Mouse (Mus musculus) fat pad, adult 2 months (tissue): ENCODE results near the gene Nab2.
"Not testable (repeated sequence)": the region's sequence is repeated elsewhere in the genome, so short reads cannot be mapped to it uniquely, and the experiment has no call there.

Experiments
- DNase-seq: peaks from one replicate; pipeline ENCODE4 v3.0.0-alpha.2; 2011; ENCODE audit warnings: low read depth, low spot score; ENCODE audit errors: extremely low read depth

Nab2 gene

GRCm38 (mm10) chr10:127674046-127674655 is 5.8 kb upstream of the Nab2 start:
- DNase-seq, result no peak

DNA sequence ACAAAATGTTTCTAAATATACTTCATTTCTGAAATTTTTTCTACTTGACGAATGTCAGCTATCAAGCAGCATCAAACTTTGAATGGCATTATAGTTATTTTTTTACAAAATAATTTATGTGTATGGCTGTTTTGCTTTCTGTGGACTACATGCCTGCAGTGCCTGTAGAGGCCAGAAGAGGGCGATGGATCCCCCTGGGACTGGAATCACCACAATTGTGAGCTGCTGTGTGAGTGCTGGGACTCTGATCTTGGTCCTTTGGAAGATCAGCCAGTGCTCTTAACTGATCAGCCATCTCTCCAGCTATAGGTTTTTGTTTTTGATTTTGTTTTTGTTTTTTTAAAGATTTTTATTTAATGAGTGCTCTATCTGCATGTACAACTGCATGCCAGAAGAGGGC is 2.9 kb upstream of the Nab2 start:
- DNase-seq, result no peak

DNA sequence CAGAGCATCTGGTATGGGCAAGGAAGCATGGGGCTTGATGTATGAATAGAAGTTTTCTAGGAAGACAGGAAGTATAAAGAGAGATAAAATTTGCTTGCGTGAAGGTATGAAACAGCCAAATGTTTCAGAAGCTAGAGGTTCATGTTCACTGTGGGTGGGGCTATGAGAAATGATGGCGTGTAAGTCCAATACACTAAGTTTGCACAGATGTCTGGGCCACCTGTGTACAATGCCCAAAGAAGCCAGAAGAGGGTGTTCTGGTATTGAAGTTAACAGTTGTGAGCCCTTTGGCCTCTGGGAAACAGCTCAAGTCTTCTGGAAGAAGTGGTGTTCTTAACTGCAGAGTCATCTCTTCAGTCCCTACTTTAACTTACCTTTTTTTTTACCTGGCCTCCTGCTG is 1.8 kb upstream of the Nab2 start:
- DNase-seq, result no peak

- DNase-seq, result no peak
Measured at GRCm38 (mm10) chr10:127669170-127669569, 802 bp upstream of the Nab2 start.

- DNase-seq, result no peak
Measured at GRCm38 (mm10) chr10:127667269-127668092, 887 bp downstream of the Nab2 start.

DNA sequence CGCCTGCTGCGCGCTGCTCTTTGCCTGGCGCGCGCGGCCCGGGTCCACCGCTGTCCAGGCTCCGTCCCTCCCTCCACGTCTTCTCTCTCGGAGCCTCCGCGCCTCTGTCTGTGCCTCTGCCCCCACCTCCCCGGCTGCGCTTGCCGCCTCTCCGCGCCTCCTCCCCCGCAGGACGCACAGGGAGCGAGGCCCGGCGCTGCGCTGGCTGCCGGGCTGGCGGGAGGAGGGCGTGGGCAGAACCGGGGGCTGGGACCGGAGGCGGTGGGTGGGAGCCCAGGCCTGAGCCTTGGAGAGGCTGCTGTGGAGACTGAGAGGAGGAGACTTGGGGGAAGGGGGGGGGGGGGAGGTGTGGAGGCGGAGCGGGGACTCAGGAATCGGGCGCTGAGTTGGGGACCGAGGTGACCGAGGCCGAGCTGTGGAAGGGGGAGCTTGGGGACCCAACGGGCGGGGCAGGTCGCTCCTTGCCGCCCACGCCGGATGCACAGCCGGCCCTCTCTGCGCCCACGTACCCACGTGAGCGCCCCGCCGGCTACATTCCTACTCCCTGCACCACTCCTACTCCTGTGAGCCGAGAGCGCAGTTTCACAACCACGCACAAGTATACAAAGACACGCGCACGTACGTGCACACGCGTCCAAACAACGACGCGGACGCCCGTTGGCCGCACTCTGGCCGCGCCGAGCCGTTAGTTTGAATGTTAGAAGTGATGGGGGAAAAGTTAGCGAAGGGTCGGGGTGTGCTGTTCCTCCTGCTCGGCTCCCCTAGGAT is 1.7 kb downstream of the Nab2 start, which contains the start of gene Nemp1:
TSS of gene Nemp1 (plus strand) at position 401 of the 768 bp plus-strand sequence.
- DNase-seq, result no peak

- no peak for DNase-seq
Measured at GRCm38 (mm10) chr10:127665366-127666181, 2.8 kb downstream of the Nab2 start.

DNA sequence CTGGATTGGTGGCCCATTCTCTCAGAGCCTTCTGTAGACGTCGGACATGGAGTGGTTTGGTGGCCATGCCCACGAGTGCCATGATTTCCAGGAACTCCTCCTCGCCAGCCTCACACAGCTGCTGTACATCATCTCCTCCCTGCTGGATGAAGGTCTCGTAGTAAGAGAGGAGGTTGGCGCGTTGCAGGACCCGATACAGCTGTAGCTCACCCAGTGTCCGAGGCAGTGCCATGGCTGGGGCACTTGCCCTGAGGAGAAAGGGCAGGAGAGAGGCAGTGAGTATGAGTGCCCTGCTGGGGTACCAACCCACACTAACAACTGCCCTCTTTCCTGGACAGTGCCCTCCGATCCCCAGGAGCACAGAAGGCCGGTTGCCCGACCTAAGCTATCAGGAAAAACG is 3.5 kb downstream of the Nab2 start:
- no peak for DNase-seq

GRCm38 (mm10) chr10:127664166-127664565 is 4.2 kb downstream of the Nab2 start:
- DNase-seq, result no peak

- DNase-seq, result no peak
Measured at GRCm38 (mm10) chr10:127663590-127663989, 4.8 kb downstream of the Nab2 start.

- no peak for DNase-seq
Measured at GRCm38 (mm10) chr10:127662666-127663253, 5.6 kb downstream of the Nab2 start.

DNA sequence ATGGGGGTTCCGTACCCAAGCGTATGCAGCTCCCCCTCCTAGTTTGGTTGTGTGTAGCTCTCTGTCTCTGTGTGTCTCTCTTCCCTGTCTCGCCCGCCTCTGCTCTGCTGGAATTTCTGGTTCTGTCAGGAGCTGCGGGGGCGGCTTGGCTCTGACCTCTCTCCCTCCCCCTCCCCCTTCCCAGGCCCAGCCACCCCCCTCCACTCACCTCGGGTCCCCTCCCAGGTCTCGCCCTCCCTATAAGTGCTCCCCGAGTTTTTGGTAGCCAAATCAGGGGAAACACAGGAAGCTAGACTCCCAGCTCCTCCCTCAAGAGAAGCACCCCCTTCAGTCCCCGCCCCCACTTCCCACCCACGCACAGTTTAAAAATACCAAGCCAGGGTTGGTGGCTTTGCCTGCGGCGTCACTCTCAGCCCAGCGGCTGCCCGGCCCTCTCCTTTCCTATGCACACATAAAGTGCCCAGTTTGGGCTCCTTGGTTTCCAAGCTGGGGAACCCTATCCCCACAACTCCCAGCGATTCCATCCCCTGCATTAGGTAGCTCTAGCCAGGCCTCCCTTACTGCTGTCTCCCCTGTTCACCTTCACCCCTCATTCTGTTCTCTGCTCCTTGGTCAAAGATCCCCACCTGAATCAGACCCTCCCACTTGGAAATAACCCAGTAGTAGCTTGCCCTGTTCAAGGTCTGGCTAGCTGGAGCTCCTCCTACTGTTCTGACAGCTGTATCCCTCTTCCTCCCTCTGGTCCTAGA is 6.3 kb downstream of the Nab2 start:
- DNase-seq, result no peak

- no peak for DNase-seq
Measured at GRCm38 (mm10) chr10:127661291-127661914, 7.0 kb downstream of the Nab2 start.

DNA sequence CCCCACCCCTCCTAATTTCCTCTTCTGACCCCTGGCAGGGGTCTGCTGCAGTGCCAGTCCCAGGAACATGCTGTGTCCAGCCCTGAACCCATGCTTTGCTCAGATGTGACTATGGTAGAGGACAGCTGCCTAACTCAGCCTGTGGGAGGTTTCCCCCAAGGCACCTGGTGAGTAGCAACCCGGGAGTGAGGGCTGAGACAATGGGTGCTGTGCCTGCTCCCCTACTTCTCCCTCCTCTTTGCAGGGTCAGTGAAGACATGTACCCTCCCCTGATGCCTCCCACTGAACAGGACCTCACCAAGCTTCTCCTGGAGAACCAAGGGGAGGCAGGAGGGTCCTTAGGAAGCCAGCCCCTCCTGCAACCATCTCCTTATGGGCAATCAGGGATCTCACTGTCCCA is 8.8 kb downstream of the Nab2 start:
- no peak for DNase-seq

DNA sequence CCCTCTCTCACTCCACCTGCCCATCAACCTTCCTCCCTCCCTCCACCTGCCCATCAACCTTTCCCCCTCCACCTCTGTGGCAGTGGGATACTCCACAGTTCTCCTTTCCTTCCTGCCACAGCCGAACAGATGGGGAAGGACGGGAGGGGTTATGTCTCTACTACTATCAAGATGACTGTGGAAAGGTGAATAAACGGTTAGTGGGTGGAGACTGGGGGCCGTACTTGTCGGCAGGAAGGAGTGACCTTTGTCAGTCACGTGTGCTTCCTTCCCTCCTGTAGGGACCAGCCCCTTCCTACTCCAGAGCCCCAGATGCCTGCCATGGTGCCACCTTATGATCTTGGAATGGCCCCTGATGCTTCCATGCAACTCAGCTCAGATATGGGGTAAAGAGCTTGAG is 10.3 kb downstream of the Nab2 start:
- DNase-seq, result no peak

DNA sequence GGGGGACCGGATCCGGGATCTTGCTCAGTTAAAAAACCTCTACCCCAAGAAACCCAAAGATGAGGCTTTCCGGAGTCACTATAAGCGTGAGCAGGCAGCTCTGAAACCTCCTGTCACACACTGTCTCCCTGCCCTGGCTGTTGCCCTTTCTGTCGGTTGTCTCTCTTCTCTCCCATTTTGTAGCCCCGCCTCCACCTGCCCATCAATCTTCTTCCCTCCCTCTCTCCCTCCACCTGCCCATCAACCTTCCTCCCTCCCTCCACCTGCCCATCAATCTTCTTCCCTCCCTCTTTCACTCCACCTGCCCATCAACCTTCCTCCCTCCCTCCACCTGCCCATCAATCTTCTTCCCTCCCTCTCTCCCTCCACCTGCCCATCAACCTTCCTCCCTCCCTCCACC is 10.8 kb downstream of the Nab2 start:
- DNase-seq, result not testable (repeated sequence)

- DNase-seq, result no peak
Measured at GRCm38 (mm10) chr10:127654970-127655579, 13.3 kb downstream of the Nab2 start.

- DNase-seq, result no peak
Measured at GRCm38 (mm10) chr10:127652906-127653638, 15.3 kb downstream of the Nab2 start.
